Mouse (Mus musculus) heart, embryonic 11.5 days (tissue): ENCODE measurements at regions not wholly inside any gene's neighbourhood (a gene's known extent, or its start where the extent isn't known, plus 50 kb on each side); places are given as distances from the start of the nearest gene placed in this dataset.

Source experiments
- ATAC-seq: fragments of 200-750 bp; cut with Nextera tagmentation; replicated peaks from 2 replicates; pipeline ENCODE4 v1.8.0; 2017; ENCODE audit warnings: moderate library complexity; ENCODE audit not compliant: insufficient number of reproducible peaks, low FRiP score, low TSS enrichment
- H3K27ac ChIP-seq: fragments of 300-500 bp; sonication (generic); 2 replicates; pipeline ENCODE4 v1.5.1; 2014; ENCODE audit warnings: mild to moderate bottlenecking, low read depth, low read length
- H3K27me3 ChIP-seq: fragments of 300-500 bp; sonication (generic); 2 replicates; pipeline ENCODE4 v1.6.1; 2014; ENCODE audit warnings: mild to moderate bottlenecking, low read length, mixed read lengths; ENCODE audit not compliant: control insufficient read depth, insufficient read depth
- H3K36me3 ChIP-seq: fragments of 300-500 bp; sonication (generic); 2 replicates; pipeline ENCODE4 v1.6.1; 2014; ENCODE audit warnings: mild to moderate bottlenecking, low read length, moderate library complexity, mixed read lengths; ENCODE audit not compliant: control insufficient read depth, insufficient read depth
- H3K4me1 ChIP-seq: fragments of 300-500 bp; sonication (generic); 2 replicates; pipeline ENCODE4 v1.6.1; 2014; ENCODE audit warnings: low read length; ENCODE audit not compliant: control insufficient read depth, insufficient read depth
- H3K4me2 ChIP-seq: fragments of 300-500 bp; sonication (generic); 2 replicates; pipeline ENCODE4 v1.6.1; 2014; ENCODE audit warnings: mild to moderate bottlenecking, moderate library complexity
- H3K4me3 ChIP-seq: fragments of 300-500 bp; sonication (generic); 2 replicates; pipeline ENCODE4 v1.5.1; 2014; ENCODE audit warnings: low read depth, low read length
- H3K9ac ChIP-seq: fragments of 300-500 bp; sonication (generic); 2 replicates; pipeline ENCODE4 v1.6.1; 2014; ENCODE audit warnings: mild to moderate bottlenecking, low read depth, low read length, moderate library complexity
- H3K9me3 ChIP-seq: fragments of 300-500 bp; sonication (generic); replicated peaks from 2 replicates; pipeline ENCODE4 v1.6.1; 2016; ENCODE audit warnings: low read length; ENCODE audit not compliant: control insufficient read depth
- WGBS: fragments of 180-500 bp; shearing (Covaris S2); extraction: QIAGEN DNeasy Blood & Tissue Kit; methylation state at CpG from one replicate; pipeline ENCODE4 v1.1.7; 2014; ENCODE audit not compliant: insufficient replicate concordance; 5-methylcytosine and 5-hydroxymethylcytosine counted together

GRCm38 (mm10) chr5:120322732-120323316 is 108.7 kb upstream of the Lhx5 start:
- Histone ChIP-seq H3K27me3 (peaks cover 45% of the 10 kb centered on the region), H3K4me2 (peak overlapping the region; percentile 52), H3K9ac (no peak overlapping the region), H3K4me3 (peak overlapping the region; percentile 14; the same call in 1 of the 2 replicates), H3K36me3 (no peaks in the 10 kb centered on the region), H3K9me3 (no peaks in the 10 kb centered on the region), H3K27ac (no peak overlapping the region), H3K4me1 (no peaks in the 10 kb centered on the region; the same call in 1 of the 2 replicates)
- ATAC-seq, result no peak
- WGBS, result 17% methylated on average over 12 of the region's 12 CpGs

DNA sequence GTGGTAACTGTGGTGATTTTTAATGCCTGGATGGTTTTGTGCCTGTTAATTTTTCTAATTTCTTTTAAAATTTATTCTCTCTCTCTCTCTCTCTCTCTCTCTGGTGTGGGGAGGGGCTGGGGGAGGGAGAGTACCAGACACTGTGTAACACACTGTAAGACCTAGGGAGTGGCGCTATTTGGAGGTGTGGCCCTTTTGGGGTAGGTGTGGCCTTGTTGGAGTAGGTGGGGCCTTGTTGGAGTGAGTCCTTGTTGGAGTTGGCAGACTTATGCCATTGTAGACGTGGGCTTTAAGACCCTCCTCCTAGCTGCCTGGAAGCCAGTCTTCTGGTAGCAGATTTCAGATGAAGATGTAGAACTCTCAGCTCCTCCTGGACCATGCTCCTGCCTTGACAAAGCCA is 107.4 kb upstream of the Lhx5 start:
- H3K4me1 ChIP-seq, result no peaks in the 10 kb centered on the region; the same call in 1 of the 2 replicates
- no peak overlapping the region for H3K4me2 ChIP-seq
- H3K36me3 ChIP-seq, result no peaks in the 10 kb centered on the region
- peaks cover 45% of the 10 kb centered on the region for H3K27me3 ChIP-seq
- H3K9ac ChIP-seq, result no peak overlapping the region
- no peak overlapping the region for H3K4me3 ChIP-seq
- no peak overlapping the region for H3K27ac ChIP-seq
- no peaks in the 10 kb centered on the region for H3K9me3 ChIP-seq
- 66% methylated on average over 2 of the region's 2 CpGs for WGBS
- ATAC-seq, result no peak

DNA sequence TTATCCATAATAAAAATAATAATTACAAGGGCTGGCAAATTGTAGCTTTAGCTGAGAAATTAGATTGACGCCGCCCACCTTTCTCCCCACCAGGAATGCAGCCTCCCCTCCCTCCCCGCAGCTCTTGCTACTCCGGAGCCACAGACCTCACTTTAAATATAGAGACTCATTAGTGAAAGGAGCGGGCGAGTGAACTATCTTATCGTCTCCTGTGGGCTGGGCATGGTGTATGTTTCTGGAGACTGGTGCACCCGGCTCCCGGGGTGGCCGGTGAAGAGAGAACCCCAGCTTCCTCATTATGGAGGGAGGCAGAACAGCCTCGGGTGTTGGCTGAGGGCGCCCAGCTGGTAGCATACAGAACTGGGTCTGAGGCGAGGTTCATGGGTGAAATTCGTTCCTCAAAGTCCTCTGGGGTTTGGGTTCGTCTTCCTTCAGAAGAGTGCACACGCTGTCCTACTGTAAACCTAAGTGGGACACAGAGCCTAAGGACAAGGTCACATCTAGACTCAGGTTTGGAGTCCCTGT is 106.1 kb upstream of the Lhx5 start:
- Histone ChIP-seq H3K9ac (no peak overlapping the region), H3K4me1 (no peaks in the 10 kb centered on the region; the same call in 1 of the 2 replicates), H3K36me3 (no peaks in the 10 kb centered on the region), H3K27me3 (peaks cover 40% of the 10 kb centered on the region), H3K4me2 (peak overlapping the region; percentile 23), H3K27ac (no peak overlapping the region), H3K9me3 (no peaks in the 10 kb centered on the region), H3K4me3 (no peak overlapping the region)
- 25% methylated on average over 16 of the region's 16 CpGs for WGBS
- ATAC-seq, result no peak

DNA sequence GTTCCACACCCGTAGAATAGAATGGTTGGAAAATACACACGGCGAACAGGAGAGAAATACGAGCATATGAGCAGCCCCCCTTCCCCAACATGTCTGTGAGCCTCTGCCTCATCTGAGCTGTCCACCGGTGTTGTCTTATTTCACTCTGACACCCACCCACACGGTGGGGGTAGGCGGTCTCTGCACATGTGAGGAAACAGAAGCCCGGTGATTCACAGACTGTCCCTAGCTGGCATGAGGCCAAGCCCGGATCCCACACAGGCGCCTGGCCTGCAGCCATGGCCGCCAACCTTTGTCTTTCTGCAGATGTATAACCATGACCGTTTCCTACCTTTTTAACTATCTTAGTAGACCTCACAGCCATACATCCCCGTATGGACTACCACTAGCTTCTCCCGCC is 99.5 kb upstream of the Lhx5 start:
- Histone ChIP-seq H3K4me2 (no peak overlapping the region), H3K9ac (no peak overlapping the region), H3K9me3 (0 out of 2 replicates have a peak, but pooled peaks cover 3% of the 10 kb centered on the region), H3K36me3 (no peaks in the 10 kb centered on the region), H3K4me3 (no peak overlapping the region), H3K4me1 (no peaks in the 10 kb centered on the region), H3K27me3 (peaks cover 15% of the 10 kb centered on the region), H3K27ac (no peak overlapping the region)
- 80% methylated on average over 14 of the region's 14 CpGs for WGBS
- ATAC-seq, result no peak

GRCm38 (mm10) chr5:120339162-120339561 is 92.3 kb upstream of the Lhx5 start:
- Histone ChIP-seq H3K27me3 (peaks cover 27% of the 10 kb centered on the region), H3K4me2 (no peak overlapping the region), H3K9me3 (no peaks in the 10 kb centered on the region), H3K4me3 (no peak overlapping the region), H3K9ac (no peak overlapping the region), H3K36me3 (no peaks in the 10 kb centered on the region), H3K27ac (no peak overlapping the region), H3K4me1 (no peaks in the 10 kb centered on the region)
- 61% methylated on average over 2 of the region's 2 CpGs for WGBS
- no peak for ATAC-seq

GRCm38 (mm10) chr5:120340696-120341231 is 90.7 kb upstream of the Lhx5 start:
- no peak for ATAC-seq
- no peak overlapping the region for H3K4me3 ChIP-seq
- 44% methylated on average over 3 of the region's 3 CpGs for WGBS
- H3K9ac ChIP-seq, result no peak overlapping the region
- no peaks in the 10 kb centered on the region for H3K36me3 ChIP-seq
- peaks cover 19% of the 10 kb centered on the region for H3K27me3 ChIP-seq
- H3K4me1 ChIP-seq, result no peaks in the 10 kb centered on the region
- no peaks in the 10 kb centered on the region for H3K9me3 ChIP-seq
- no peak overlapping the region for H3K27ac ChIP-seq
- H3K4me2 ChIP-seq, result no peak overlapping the region

GRCm38 (mm10) chr5:120350461-120350860 is 81.0 kb upstream of the Lhx5 start:
- WGBS, result 81% methylated on average over 3 of the region's 3 CpGs
- no peak overlapping the region for H3K4me2 ChIP-seq
- no peak overlapping the region for H3K9ac ChIP-seq
- no peaks in the 10 kb centered on the region for H3K4me1 ChIP-seq
- H3K27ac ChIP-seq, result no peak overlapping the region
- no peak overlapping the region for H3K4me3 ChIP-seq
- H3K36me3 ChIP-seq, result no peaks in the 10 kb centered on the region
- peaks cover 14% of the 10 kb centered on the region; the same call in 1 of the 2 replicates for H3K27me3 ChIP-seq
- no peaks in the 10 kb centered on the region for H3K9me3 ChIP-seq
- no peak for ATAC-seq

DNA sequence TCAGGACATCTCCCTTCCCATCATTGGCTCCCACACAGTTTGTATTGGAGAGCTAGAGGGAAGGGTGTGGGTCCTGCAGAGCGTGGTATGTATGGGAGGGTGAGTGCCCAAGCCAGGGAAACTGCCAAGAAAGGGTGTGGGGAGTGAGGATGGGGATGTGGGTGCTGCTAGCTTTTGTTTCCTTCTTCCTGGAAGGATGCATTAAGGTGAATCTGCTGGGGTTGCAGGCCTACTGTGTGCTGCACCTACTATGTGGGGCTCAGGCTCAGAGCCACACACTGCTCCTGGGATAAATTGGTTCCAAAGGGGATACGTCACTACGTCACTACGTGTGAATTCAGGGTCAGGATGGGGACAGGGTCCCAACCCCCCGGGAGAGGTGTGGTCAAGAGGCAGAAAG is 79.7 kb upstream of the Lhx5 start:
- Histone ChIP-seq H3K9ac (no peak overlapping the region), H3K27ac (no peak overlapping the region), H3K4me2 (no peak overlapping the region), H3K4me1 (no peaks in the 10 kb centered on the region), H3K9me3 (no peaks in the 10 kb centered on the region), H3K36me3 (no peaks in the 10 kb centered on the region), H3K27me3 (peaks cover 22% of the 10 kb centered on the region; the same call in 1 of the 2 replicates), H3K4me3 (no peak overlapping the region)
- 46% methylated on average over 5 of the region's 5 CpGs for WGBS
- no peak for ATAC-seq

DNA sequence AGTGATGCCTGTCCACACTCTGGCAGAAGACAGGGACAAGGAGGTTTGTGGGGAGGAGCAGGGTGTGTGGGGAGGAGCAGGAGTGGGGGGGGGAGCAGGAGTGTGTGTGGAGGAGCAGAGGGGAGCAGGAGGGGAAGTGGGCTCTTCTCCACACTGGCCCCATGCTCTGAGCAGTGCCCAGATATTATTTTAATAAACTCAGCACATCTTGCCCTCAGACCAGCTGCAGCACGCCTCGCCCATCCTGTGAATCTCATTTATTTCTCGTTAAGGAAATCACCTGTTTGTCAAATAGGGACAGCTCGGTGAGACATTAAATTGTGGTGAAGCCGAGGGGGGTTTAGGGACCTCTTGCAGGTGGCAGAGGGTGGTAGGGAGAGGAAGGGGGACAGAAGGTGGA is 77.8 kb upstream of the Lhx5 start:
- WGBS, result 64% methylated on average over 5 of the region's 5 CpGs
- Histone ChIP-seq H3K9ac (no peak overlapping the region), H3K27me3 (peaks cover 33% of the 10 kb centered on the region)

More for the DNA sequence above, 77.8 kb upstream of the Lhx5 start:
- Histone ChIP-seq H3K4me1 (peaks cover 3% of the 10 kb centered on the region), H3K4me3 (no peak overlapping the region), H3K9me3 (no peaks in the 10 kb centered on the region), H3K4me2 (no peak overlapping the region), H3K36me3 (no peaks in the 10 kb centered on the region), H3K27ac (no peak overlapping the region)
- ATAC-seq, result no peak
